Mouse (Mus musculus): ENCODE measurements around the gene Tbc1d13.

- TF ChIP-seq CTCF (IDR thresholded peaks at IDR 0.05; ENCODE audit: insufficient read depth, low read depth, low read length): no peak
- no peak for TF ChIP-seq POLR2A (IDR thresholded peaks at IDR 0.05; ENCODE audit: insufficient read depth, low read depth, low read length)
Measured at GRCm38 (mm10) chr2:30120269-30120668, 13.3 kb upstream of the Tbc1d13 start.

Data from olfactory bulb, adult 2 months (tissue).